Mouse (Mus musculus) embryonic facial prominence, embryonic 12.5 days (tissue): ENCODE measurements around the gene Tctn3. TPM values are rescaled to one million over a fixed set of nuclear protein-coding genes. Genes with fewer than 3 reads are reported as not detected.
"Not testable (repeated sequence)": the region's sequence is repeated elsewhere in the genome, so short reads cannot be mapped to it uniquely, and the experiment has no call there.

Experiments used
- ATAC-seq: fragments of 200-750 bp; cut with Nextera tagmentation; 2 replicates; pipeline ENCODE4 v1.8.0; 2017; ENCODE audit not compliant: insufficient number of reproducible peaks, insufficient read depth, low FRiP score, low TSS enrichment
- H3K27ac ChIP-seq: fragments of 300-500 bp; sonication (generic); 2 replicates; pipeline ENCODE4 v1.5.1; 2016; ENCODE audit warnings: mild to moderate bottlenecking
- H3K27me3 ChIP-seq: fragments of 300-500 bp; sonication (generic); 2 replicates; pipeline ENCODE4 v1.6.1; 2016; ENCODE audit warnings: mild to moderate bottlenecking, moderate library complexity
- H3K36me3 ChIP-seq: fragments of 300-500 bp; sonication (generic); 2 replicates; pipeline ENCODE4 v1.6.1; 2016; ENCODE audit warnings: mild to moderate bottlenecking
- H3K4me1 ChIP-seq: fragments of 300-500 bp; sonication (generic); 2 replicates; pipeline ENCODE4 v1.6.1; 2016
- H3K4me2 ChIP-seq: fragments of 300-500 bp; sonication (generic); replicated peaks from 2 replicates; pipeline ENCODE4 v1.6.1; 2016; ENCODE audit warnings: mild to moderate bottlenecking, moderate library complexity
- H3K4me3 ChIP-seq: fragments of 300-500 bp; sonication (generic); 2 replicates; pipeline ENCODE4 v1.5.1; 2016; ENCODE audit warnings: mild to moderate bottlenecking
- H3K9ac ChIP-seq: fragments of 300-500 bp; sonication (generic); 2 replicates; pipeline ENCODE4 v1.6.1; 2016; ENCODE audit warnings: mild to moderate bottlenecking, moderate library complexity
- H3K9me3 ChIP-seq: fragments of 300-500 bp; sonication (generic); 2 replicates; pipeline ENCODE4 v1.6.1; 2016; ENCODE audit warnings: mild to moderate bottlenecking, moderate library complexity
- WGBS: fragments of 180-500 bp; shearing (Covaris S2); methylation state at CpG from one replicate; pipeline ENCODE4 v1.1.7; 2016; 5-methylcytosine and 5-hydroxymethylcytosine counted together
- polyA plus RNA-seq: library from polyadenylated mRNA; unstranded; fragments of >200 nt; fragmentation: Nextera tagmentation; extraction: Ambion mirVana; gene quantifications from 2 replicates; pipeline ENCODE4 v1.2.1, GENCODE M21; 2016

Tctn3 gene
- polyA plus RNA-seq, 1 experiment from 2014 or later = 14.6 TPM

DNA sequence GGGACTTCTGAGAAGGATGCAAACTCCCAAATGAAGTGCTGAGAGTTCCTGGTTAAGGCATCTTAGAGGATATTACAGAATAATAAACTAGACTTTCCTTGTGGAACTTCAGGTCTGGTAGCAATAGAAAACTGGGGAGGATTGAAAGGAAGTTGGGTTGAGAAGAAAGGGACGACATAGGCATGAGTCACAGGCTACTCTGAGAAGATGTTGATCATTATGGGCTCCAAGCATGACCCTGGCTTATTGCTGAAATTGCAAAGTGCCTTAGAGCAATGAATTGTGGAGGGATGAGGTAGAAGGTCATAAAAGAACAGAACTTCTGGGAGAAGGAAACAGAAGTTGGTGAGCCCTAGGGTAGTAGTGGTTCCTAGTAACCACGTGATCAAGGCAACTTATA lies 28.8 kb upstream of the Tctn3 start:
- Histone ChIP-seq H3K27ac (no peak overlapping the region), H3K4me2 (no peak overlapping the region), H3K9ac (no peak overlapping the region), H3K9me3 (no peaks in the 10 kb centered on the region), H3K36me3 (no peaks in the 10 kb centered on the region), H3K4me3 (no peak overlapping the region), H3K4me1 (no peaks in the 10 kb centered on the region), H3K27me3 (no peaks in the 10 kb centered on the region)
- no peak for ATAC-seq
- 82% methylated on average over 2 of the region's 2 CpGs for WGBS

DNA sequence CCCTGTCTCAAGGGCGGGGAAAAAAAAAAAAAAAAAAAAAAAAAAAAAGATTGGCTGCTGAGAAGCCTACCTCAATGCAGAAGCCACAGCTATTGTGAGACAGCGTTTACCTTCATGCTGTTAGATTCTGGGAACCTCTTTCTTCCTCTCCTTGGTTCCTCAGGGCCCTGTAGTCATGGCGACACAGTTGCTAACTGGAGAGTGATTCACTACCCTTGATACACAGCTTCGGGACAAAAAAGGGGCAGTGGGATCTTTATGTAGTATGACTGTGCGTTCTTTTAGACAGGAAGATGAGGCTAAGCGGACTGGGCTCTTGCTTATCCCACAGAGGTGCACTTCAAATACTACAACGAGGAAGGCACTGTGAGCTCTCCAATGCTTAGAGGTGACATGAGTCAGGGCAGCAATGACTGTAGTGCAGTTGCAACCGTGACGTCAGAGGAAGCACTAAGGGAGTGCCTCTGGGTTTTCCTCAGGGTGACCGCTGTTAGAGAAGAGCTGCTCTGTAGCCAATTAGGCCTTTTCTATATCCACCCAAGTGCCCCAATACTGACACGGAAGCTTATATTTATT lies 27.8 kb upstream of the Tctn3 start:
- H3K4me2 ChIP-seq = no peak overlapping the region
- ATAC-seq = no peak
- H3K9ac ChIP-seq = no peak overlapping the region
- WGBS = 84% methylated on average over 11 of the region's 11 CpGs
- H3K36me3 ChIP-seq = no peaks in the 10 kb centered on the region
- H3K4me1 ChIP-seq = no peaks in the 10 kb centered on the region
- H3K27me3 ChIP-seq = no peaks in the 10 kb centered on the region
- H3K9me3 ChIP-seq = no peaks in the 10 kb centered on the region
- H3K4me3 ChIP-seq = no peak overlapping the region
- H3K27ac ChIP-seq = no peak overlapping the region

DNA sequence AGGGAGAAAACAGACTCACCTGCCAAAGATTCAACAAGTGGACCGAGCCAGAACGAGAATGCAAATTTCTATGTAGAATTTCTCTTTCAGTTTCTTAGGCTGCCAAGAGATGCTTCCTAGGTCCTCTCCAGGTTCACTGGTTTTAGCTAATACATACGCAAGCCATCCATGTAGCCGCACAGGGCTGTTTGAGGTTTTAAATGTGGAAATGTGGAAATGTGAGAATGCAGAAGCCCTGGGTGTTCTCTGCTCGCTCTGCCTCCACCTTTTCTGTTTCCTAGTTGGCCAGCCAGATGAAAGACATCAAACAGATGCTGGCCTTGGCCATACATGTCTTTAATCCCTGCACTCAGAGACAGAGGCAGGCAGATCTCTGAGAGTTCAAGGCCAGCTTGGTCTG lies 26.5 kb upstream of the Tctn3 start:
- Histone ChIP-seq H3K4me2 (no peak overlapping the region), H3K27ac (no peak overlapping the region), H3K36me3 (no peaks in the 10 kb centered on the region), H3K27me3 (no peaks in the 10 kb centered on the region), H3K9ac (no peak overlapping the region), H3K4me1 (no peaks in the 10 kb centered on the region), H3K4me3 (no peak overlapping the region), H3K9me3 (no peaks in the 10 kb centered on the region)
- ATAC-seq = no peak
- WGBS = 84% methylated on average over 5 of the region's 5 CpGs

DNA sequence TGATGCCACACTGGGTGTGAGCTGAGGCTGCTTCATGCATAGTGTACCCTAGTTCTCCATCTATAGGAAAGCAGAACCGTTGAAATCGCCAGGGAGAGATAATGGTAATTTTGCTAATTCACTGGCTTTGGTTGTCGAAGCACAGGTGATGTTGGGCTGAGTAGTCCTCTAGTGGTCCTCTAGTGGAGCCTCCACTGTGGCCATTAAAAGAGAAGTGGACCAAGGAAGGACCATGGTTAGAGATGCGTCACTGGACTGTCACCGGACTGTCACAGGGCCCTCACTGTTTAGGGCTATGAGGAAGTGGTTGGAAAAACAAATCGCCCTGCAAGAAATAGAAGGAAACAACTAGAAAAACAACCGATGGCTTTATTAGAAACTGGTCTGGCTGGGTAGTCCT lies 25.6 kb upstream of the Tctn3 start:
- H3K9ac ChIP-seq = no peak overlapping the region
- 90% methylated on average over 7 of the region's 7 CpGs for WGBS
- no peak for ATAC-seq
- no peak overlapping the region for H3K27ac ChIP-seq
- H3K27me3 ChIP-seq = no peaks in the 10 kb centered on the region
- H3K4me2 ChIP-seq = no peak overlapping the region
- no peaks in the 10 kb centered on the region for H3K4me1 ChIP-seq
- H3K9me3 ChIP-seq = no peaks in the 10 kb centered on the region
- H3K4me3 ChIP-seq = no peak overlapping the region
- H3K36me3 ChIP-seq = no peaks in the 10 kb centered on the region

DNA sequence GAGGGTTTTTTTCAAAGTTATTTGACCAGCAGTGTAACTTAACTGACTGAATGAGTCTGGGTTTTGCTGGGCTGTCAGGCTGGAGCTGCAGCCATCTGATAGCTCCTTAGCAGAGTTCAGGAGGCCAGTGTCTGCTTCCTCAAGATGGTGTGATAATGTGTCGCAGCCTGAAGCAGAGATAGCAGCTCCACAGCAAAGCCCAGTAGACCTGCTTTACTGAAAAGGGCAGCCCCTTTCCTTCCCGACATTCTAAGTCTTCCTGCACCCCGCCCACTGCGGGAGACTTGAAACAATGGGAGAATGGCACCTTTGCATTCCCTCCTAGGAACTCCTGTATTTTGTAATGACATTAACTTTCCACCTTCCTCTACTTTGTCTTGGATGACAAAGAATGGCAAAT lies 25.1 kb upstream of the Tctn3 start:
- no peaks in the 10 kb centered on the region for H3K36me3 ChIP-seq
- H3K9ac ChIP-seq = no peak overlapping the region
- WGBS = 55% methylated on average over 4 of the region's 4 CpGs
- H3K4me3 ChIP-seq = no peak overlapping the region
- H3K27me3 ChIP-seq = no peaks in the 10 kb centered on the region
- H3K9me3 ChIP-seq = no peaks in the 10 kb centered on the region
- no peaks in the 10 kb centered on the region for H3K4me1 ChIP-seq
- ATAC-seq = no peak
- no peak overlapping the region for H3K4me2 ChIP-seq
- no peak overlapping the region for H3K27ac ChIP-seq

DNA sequence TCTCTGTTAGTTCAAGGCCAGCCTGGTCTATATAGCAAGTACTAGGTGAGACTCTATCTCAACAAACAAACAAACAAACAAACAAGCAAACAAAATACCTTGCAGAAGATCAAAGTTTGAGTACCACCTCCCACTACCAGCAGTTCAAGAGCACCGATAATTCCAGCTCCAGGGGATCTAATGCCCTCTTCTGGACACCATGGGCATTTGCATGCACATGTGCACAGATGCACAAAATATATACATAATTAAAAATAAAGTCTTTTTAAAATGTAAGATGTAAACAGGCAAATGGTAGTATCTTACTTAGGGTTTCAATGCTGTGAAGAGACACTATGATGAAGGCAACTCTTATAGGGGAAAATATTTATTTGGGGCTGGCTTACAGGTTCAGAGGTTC lies 21.1 kb upstream of the Tctn3 start:
- no peak for ATAC-seq
- Histone ChIP-seq H3K4me1 (no peaks in the 10 kb centered on the region), H3K4me2 (no peak overlapping the region), H3K4me3 (no peak overlapping the region), H3K36me3 (no peaks in the 10 kb centered on the region), H3K9ac (no peak overlapping the region), H3K27me3 (no peaks in the 10 kb centered on the region), H3K9me3 (no peaks in the 10 kb centered on the region), H3K27ac (no peak overlapping the region)
- 54% methylated on average over 1 of the region's 1 CpGs for WGBS

DNA sequence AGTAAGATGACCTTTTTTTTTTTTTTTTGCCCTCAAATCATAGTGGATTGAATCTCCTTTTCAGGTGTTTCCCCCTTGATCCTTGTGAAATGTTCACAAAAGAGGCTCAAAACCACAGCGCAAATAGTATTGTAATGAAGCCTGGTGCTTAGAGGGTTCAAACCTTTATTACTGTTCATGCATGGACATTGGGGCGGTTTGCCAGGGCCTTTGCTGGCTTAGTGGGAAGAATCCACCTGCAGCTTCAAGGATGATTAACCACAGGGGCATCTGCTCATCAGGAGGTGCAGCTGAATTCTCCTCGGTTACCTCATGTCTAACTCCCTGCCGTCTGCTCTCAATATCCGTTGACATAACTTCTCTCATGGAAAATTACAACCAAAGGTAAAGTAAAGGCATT lies 20.6 kb upstream of the Tctn3 start:
- Histone ChIP-seq H3K36me3 (no peaks in the 10 kb centered on the region), H3K9me3 (no peaks in the 10 kb centered on the region), H3K27me3 (no peaks in the 10 kb centered on the region), H3K4me1 (no peaks in the 10 kb centered on the region), H3K4me2 (no peak overlapping the region), H3K4me3 (no peak overlapping the region), H3K27ac (no peak overlapping the region), H3K9ac (no peak overlapping the region)
- WGBS = 88% methylated on average over 5 of the region's 5 CpGs
- no peak for ATAC-seq

DNA sequence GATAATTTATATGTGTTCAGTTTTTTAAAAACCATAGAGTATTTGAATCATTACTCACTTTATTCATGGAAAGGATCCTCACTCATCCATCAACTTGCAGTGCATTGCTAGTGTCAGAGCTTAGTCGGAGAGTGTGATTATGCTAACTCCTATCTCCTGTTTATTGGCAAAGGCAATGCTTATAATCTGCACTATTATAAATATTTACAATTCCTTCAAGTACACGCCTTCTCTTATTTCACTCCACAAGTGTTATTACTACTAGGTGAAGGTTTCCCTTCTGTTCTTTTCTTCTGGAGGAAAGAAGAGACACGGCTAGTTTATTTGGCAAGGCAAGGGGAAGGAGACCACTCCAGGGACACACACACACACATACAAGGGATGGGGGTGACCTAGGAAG lies 20.2 kb upstream of the Tctn3 start:
- Histone ChIP-seq H3K9me3 (no peaks in the 10 kb centered on the region), H3K27me3 (no peaks in the 10 kb centered on the region), H3K4me2 (no peak overlapping the region), H3K4me1 (no peaks in the 10 kb centered on the region), H3K9ac (no peak overlapping the region), H3K4me3 (no peak overlapping the region), H3K36me3 (no peaks in the 10 kb centered on the region), H3K27ac (no peak overlapping the region)
- no peak for ATAC-seq
- 74% methylated on average over 3 of the region's 3 CpGs for WGBS

DNA sequence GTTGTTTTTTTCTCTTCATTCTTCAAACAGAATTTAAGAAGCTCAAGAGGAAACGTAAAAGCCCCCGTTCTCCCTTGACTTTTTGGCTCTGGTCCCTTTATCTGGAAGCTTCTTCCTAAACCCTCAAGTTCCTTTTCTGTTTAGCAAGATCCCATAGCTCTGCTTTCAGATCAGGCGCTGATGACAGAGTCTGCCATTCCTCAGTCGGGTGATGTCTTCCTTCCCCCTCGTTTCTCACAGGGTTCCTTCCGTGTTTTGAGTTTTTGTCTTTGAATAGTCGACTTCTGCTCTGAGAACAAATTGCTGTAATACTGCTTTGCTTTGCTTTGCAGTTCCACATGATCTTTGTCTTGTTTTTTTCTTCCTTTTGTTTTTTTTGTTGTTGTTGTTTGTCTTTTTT lies 18.6 kb upstream of the Tctn3 start:
- Histone ChIP-seq H3K9me3 (no peaks in the 10 kb centered on the region), H3K27ac (no peak overlapping the region), H3K4me3 (no peak overlapping the region), H3K36me3 (no peaks in the 10 kb centered on the region), H3K27me3 (no peaks in the 10 kb centered on the region), H3K4me2 (no peak overlapping the region), H3K9ac (no peak overlapping the region), H3K4me1 (no peaks in the 10 kb centered on the region)
- ATAC-seq = no peak
- WGBS = 77% methylated on average over 7 of the region's 7 CpGs

DNA sequence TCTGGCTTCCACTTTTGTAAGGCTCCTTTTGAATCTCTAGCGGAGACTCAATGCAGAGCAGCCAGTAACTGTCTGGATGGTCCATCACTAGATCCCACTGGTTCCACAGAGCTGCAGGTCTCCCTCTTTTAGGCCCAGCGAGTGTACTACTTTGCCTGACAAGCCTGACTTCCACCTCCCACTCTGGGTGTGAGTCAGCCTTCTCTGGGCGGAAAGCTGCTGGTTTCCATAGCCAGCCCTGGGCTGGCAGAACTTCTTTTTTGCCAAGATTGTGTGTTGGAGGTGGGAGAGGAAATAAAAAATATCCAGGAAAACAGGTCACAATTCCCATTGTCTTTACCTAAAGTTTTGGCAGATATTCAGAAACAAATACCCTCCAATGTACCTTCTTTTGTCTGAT lies 18.1 kb upstream of the Tctn3 start:
- no peak overlapping the region for H3K4me3 ChIP-seq
- H3K4me2 ChIP-seq = no peak overlapping the region
- H3K4me1 ChIP-seq = no peaks in the 10 kb centered on the region
- no peaks in the 10 kb centered on the region for H3K36me3 ChIP-seq
- no peak overlapping the region for H3K27ac ChIP-seq
- no peaks in the 10 kb centered on the region for H3K27me3 ChIP-seq
- ATAC-seq = no peak
- no peaks in the 10 kb centered on the region for H3K9me3 ChIP-seq
- WGBS = 84% methylated on average over 3 of the region's 3 CpGs
- H3K9ac ChIP-seq = no peak overlapping the region

DNA sequence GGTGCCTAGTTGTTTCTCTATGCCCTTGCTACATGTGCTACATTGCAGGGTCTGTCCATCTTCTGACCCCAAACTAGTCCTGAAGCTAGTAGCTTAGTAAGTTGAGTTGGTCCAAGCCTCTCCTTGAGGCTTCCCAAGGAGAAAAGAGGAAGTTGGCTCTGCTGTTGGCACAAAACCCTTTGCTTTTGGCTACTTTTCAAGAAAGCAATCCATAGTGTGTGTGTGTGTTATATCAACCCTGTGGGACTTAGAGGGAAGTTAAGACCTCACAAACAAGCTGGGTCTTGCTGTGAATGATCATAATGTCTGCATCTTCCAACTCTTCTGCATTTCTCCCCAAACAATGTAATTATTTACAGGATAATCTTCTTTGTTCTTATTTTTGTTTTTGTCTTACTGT lies 16.9 kb upstream of the Tctn3 start:
- H3K4me3 ChIP-seq = no peak overlapping the region
- H3K4me1 ChIP-seq = no peaks in the 10 kb centered on the region
- H3K9ac ChIP-seq = no peak overlapping the region
- no peaks in the 10 kb centered on the region for H3K27me3 ChIP-seq
- no peak for ATAC-seq
- H3K9me3 ChIP-seq = no peaks in the 10 kb centered on the region
- no peaks in the 10 kb centered on the region for H3K36me3 ChIP-seq
- no peak overlapping the region for H3K4me2 ChIP-seq
- H3K27ac ChIP-seq = no peak overlapping the region

DNA sequence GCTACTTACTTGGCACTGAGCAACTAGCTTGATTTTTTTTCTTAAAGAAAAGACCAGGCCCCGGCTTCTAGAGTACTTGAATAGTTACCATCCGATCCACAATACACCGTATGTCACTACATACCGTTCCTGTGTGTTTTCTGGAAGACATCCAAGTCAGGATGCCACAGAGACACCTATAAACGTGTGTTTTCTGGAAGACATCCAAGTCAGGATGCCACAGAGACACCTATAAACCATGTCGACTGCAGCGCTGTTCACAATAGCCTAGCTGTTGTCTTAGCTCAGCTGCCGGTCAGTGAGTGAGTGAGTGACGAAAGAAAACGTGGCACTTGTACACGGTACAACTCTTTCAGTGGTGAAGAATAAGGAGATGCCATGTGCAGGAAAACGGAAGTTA lies 13.9 kb upstream of the Tctn3 start:
- Histone ChIP-seq H3K27me3 (no peaks in the 10 kb centered on the region), H3K9ac (no peak overlapping the region), H3K36me3 (no peaks in the 10 kb centered on the region), H3K9me3 (no peaks in the 10 kb centered on the region), H3K4me3 (no peak overlapping the region), H3K27ac (no peak overlapping the region), H3K4me1 (no peaks in the 10 kb centered on the region), H3K4me2 (no peak overlapping the region)
- no peak for ATAC-seq
- WGBS = 70% methylated on average over 12 of the region's 12 CpGs

DNA sequence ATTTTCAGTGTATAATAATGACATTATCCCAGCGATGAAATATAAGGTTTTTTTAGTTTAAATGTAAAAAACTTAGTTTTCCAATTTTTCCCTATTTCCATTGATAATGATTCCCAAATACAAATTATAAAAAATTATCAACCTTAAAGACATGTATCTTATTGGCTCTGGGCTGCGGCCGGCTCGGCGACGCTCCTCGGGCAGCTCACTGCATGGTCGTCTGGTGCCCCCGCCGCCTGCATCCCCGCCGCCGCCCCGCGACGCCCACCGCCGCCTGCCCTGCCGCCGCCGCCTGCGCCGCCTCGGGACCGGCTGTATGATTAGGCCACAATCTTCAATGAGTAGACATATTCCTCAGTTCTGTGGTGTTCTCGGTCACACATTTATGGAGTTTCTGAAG lies 9.6 kb upstream of the Tctn3 start:
- H3K4me1 ChIP-seq, H3K27me3 ChIP-seq, H3K4me3 ChIP-seq, H3K36me3 ChIP-seq, H3K4me2 ChIP-seq, H3K27ac ChIP-seq, ATAC-seq, H3K9ac ChIP-seq, H3K9me3 ChIP-seq: not testable (repeated sequence)
- WGBS = 55% methylated on average over 12 of the region's 26 CpGs
